Mouse (Mus musculus): ENCODE results near the gene Atf5. TPM values are rescaled to one million over a fixed set of nuclear protein-coding genes. Genes with fewer than 3 reads are reported as not detected.

The Atf5 gene
- polyA plus RNA-seq (2012; rRNA removed) = 21.6 TPM in 2 replicates

DNA sequence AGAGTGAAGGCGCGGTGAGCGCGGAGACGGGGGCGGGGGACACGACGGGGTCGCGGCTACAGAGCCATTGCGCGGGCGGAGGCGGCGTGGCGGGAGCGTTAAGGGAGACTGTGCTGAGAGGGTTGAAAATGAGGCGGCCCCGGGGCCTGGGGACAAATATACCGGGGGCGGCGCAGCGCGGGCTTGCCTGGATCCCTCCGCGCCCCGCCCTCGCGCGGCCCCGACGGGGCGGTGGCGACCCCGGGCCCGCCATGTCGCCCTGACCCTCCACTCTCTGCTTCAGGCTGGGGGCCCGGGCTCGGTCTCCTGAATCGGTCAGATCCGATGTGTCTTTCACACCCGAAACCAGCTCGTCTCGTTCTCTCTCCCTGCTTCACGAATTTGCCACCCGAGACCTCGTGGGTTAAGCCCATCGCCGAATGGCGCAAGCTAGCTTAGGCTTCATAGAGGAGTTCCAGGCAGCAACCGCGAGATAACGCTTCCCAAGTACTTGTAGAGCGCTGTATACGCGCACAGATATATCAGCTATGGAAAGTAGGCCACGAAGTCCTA lies at the start of gene Atf5:
Atf5 (minus strand) TSS at position 189 of the 552 bp plus-strand sequence.
- peak within 1 kb of the TSS; percentile 99 for H3K4me3 ChIP-seq (ENCODE audit: control insufficient read depth, low read depth, low read length)
- H3K27ac ChIP-seq (ENCODE audit: control insufficient read depth, insufficient read depth, low read depth, low read length) = peak within 1 kb of the TSS; percentile 100
- H3K4me1 ChIP-seq (ENCODE audit: control insufficient read depth, insufficient read depth, low read length) = peaks cover 15% of the 10 kb centered on the region
- no peaks in the 10 kb centered on the region for H3K27me3 ChIP-seq (ENCODE audit: control insufficient read depth, insufficient read depth, low read length)
- peaks cover 3% of the 10 kb centered on the region; the same call in 1 of the 2 replicates for H3K36me3 ChIP-seq (ENCODE audit: control insufficient read depth, insufficient read depth, low read length)
- TF ChIP-seq CTCF (IDR thresholded peaks at IDR 0.05; ENCODE audit: control insufficient read depth, insufficient read depth, insufficient replicate concordance, low read depth, low read length) (no peak), POLR2A (IDR thresholded peaks at IDR 0.05; ENCODE audit: control insufficient read depth, low read depth, low read length) (no peak)

DNA sequence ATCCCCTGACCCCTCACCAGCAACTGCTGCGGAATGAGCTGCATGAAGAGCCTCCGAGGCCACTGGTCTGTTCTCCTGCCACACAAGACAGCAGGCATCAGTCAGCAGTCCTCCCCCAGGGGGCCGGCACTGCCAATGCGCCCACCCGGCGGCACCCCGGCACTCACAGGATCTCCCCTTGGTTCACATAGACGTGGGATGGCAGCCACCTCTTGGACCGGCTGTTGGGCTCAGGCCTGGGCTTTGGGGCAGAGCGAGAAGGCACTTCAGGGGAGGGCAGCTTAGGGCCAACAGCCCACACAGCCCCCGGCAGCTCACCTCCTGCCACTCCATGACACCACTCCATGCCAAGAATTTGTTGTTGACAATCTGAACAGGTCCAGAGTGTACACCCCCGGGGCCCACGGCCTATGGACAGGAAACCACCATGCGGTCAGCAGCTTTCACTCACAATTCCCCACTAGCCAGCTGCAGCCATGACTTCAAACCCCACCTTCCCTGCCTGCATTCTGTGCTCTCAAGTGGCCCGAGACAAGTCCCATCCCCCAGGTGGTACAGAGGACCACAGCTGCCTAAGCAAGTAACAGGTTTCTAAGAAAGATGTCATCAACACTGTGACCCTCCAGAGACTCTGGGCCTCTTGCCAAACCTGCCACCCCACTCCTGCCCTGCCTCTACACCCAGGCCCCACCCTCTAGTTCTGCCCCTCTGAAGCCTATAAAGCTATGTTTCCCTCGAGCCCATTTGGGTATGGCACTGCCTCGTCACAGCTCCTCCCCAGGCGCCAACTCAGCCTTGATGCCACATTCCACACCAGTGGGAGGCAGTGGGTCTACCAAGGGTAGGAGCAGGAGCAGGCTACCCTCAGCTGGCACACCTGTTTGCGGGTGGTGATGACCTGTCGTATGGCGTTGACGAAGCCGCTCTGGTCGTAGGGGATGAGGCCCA lies 48.4 kb upstream of the Atf5 start:
- Histone ChIP-seq H3K27ac (ENCODE audit: control insufficient read depth, insufficient read depth, low read depth, low read length) (no peak overlapping the region; the same call in 1 of the 2 replicates), H3K36me3 (ENCODE audit: control insufficient read depth, insufficient read depth, low read length) (no peaks in the 10 kb centered on the region), H3K27me3 (ENCODE audit: control insufficient read depth, insufficient read depth, low read length) (no peaks in the 10 kb centered on the region), H3K4me3 (ENCODE audit: control insufficient read depth, low read depth, low read length) (no peak overlapping the region), H3K4me1 (ENCODE audit: control insufficient read depth, insufficient read depth, low read length) (peaks cover 20% of the 10 kb centered on the region)
- TF ChIP-seq CTCF (IDR thresholded peaks at IDR 0.05; ENCODE audit: control insufficient read depth, insufficient read depth, insufficient replicate concordance, low read depth, low read length) = no peak
- no peak for TF ChIP-seq POLR2A (IDR thresholded peaks at IDR 0.05; ENCODE audit: control insufficient read depth, low read depth, low read length)

DNA sequence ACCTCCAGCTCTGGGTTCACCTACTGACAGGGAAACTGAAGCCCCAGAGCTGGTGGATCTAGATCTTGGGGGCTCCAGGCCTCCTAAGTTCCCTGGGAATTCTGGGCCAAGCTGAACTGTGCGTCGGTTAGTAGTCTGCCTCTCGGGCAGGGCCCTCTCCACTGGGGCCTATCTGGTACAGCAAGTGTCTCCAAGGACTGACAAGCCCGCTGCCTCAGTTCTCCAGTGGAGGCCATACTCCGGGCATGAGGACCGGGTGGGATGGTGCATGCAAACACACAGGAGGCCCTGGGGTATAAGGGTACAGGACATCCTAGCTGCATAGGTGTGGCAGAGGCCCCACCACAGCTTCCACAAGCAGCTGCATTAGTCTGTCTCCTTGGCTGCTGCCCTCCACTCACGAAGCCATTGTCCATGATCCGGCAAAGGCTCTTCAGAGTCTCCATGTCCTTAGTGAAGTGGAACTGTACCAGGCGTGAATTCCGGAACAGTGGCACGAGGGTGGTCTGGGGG lies 47.6 kb upstream of the Atf5 start:
- H3K4me1 ChIP-seq (ENCODE audit: control insufficient read depth, insufficient read depth, low read length) = peaks cover 18% of the 10 kb centered on the region
- TF ChIP-seq CTCF (IDR thresholded peaks at IDR 0.05; ENCODE audit: control insufficient read depth, insufficient read depth, insufficient replicate concordance, low read depth, low read length) (no peak), POLR2A (IDR thresholded peaks at IDR 0.05; ENCODE audit: control insufficient read depth, low read depth, low read length) (peak; percentile 27; the same call in 1 of the 2 replicates)
- H3K27ac ChIP-seq (ENCODE audit: control insufficient read depth, insufficient read depth, low read depth, low read length) = no peak overlapping the region
- H3K36me3 ChIP-seq (ENCODE audit: control insufficient read depth, insufficient read depth, low read length) = no peaks in the 10 kb centered on the region
- no peaks in the 10 kb centered on the region for H3K27me3 ChIP-seq (ENCODE audit: control insufficient read depth, insufficient read depth, low read length)
- H3K4me3 ChIP-seq (ENCODE audit: control insufficient read depth, low read depth, low read length) = no peak overlapping the region

DNA sequence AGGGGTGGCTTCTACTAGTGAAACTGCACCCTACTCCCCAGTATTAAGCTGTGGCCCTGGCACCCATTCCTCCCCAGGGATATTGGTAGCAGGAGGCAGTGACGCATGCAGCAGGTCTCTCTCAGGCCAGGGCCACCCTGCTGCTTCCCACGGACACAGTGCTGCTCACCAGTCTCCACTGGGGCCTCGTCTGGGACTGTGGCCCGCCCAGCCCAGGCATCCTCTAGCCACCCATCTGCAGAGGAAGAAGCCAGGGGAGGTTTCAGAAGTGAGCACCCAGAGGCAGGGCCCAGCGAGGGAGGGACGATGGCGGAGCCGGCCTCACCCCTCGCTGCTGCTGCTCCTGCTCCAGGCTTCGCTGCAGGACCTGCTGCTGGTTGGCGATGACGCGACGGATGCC lies 46.8 kb upstream of the Atf5 start:
- peaks cover 18% of the 10 kb centered on the region for H3K4me1 ChIP-seq (ENCODE audit: control insufficient read depth, insufficient read depth, low read length)
- no peaks in the 10 kb centered on the region for H3K27me3 ChIP-seq (ENCODE audit: control insufficient read depth, insufficient read depth, low read length)
- TF ChIP-seq CTCF (IDR thresholded peaks at IDR 0.05; ENCODE audit: control insufficient read depth, insufficient read depth, insufficient replicate concordance, low read depth, low read length) (no peak), POLR2A (IDR thresholded peaks at IDR 0.05; ENCODE audit: control insufficient read depth, low read depth, low read length) (no peak)
- no peaks in the 10 kb centered on the region for H3K36me3 ChIP-seq (ENCODE audit: control insufficient read depth, insufficient read depth, low read length)
- no peak overlapping the region for H3K4me3 ChIP-seq (ENCODE audit: control insufficient read depth, low read depth, low read length)
- no peak overlapping the region for H3K27ac ChIP-seq (ENCODE audit: control insufficient read depth, insufficient read depth, low read depth, low read length)

DNA sequence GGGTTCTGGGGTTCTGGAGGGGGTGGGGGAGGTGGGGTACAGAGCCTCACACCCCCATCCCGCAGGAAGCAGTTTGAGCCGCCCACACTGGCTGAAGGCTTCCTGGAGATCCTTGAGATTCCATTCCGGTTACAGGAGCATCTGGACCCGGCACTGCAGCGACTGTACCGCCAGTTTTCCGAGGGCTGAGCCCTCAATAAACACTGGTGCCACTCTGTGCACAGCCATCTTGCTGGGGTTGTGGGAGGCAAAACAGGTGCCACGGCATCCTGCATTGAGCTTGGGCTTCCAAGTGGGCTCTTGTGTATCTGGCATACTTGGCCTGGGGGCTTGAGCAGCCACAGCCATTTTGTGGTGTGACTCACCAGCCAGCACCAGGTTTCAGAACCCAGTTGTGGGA lies 46.0 kb upstream of the Atf5 start:
- Histone ChIP-seq H3K27me3 (ENCODE audit: control insufficient read depth, insufficient read depth, low read length) (no peaks in the 10 kb centered on the region), H3K36me3 (ENCODE audit: control insufficient read depth, insufficient read depth, low read length) (no peaks in the 10 kb centered on the region), H3K4me3 (ENCODE audit: control insufficient read depth, low read depth, low read length) (no peak overlapping the region), H3K4me1 (ENCODE audit: control insufficient read depth, insufficient read depth, low read length) (peaks cover 25% of the 10 kb centered on the region), H3K27ac (ENCODE audit: control insufficient read depth, insufficient read depth, low read depth, low read length) (no peak overlapping the region)
- TF ChIP-seq CTCF (IDR thresholded peaks at IDR 0.05; ENCODE audit: control insufficient read depth, insufficient read depth, insufficient replicate concordance, low read depth, low read length) (no peak), POLR2A (IDR thresholded peaks at IDR 0.05; ENCODE audit: control insufficient read depth, low read depth, low read length) (no peak)

DNA sequence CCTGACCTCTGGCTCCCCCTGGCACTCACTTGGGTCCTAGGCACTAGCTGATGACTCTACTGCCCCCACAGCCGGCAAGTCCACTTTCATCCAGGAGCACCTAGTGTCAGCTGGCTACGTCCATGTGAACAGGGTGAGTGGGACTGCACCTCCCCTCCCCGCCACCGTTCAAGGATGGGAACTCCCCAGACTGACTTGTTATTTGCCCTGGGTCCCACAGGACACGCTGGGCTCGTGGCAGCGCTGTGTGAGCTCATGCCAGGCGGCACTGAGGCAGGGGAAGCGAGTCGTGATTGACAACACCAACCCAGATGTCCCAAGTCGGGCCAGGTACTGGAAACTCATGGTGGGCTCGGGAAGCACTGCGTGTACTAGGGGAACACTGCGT lies 45.0 kb upstream of the Atf5 start:
- H3K36me3 ChIP-seq (ENCODE audit: control insufficient read depth, insufficient read depth, low read length) = no peaks in the 10 kb centered on the region
- peak overlapping the region; percentile 16; the same call in 1 of the 2 replicates for H3K27ac ChIP-seq (ENCODE audit: control insufficient read depth, insufficient read depth, low read depth, low read length)
- no peak overlapping the region for H3K4me3 ChIP-seq (ENCODE audit: control insufficient read depth, low read depth, low read length)
- H3K4me1 ChIP-seq (ENCODE audit: control insufficient read depth, insufficient read depth, low read length) = peaks cover 26% of the 10 kb centered on the region
- TF ChIP-seq POLR2A (IDR thresholded peaks at IDR 0.05; ENCODE audit: control insufficient read depth, low read depth, low read length) (no peak), CTCF (IDR thresholded peaks at IDR 0.05; ENCODE audit: control insufficient read depth, insufficient read depth, insufficient replicate concordance, low read depth, low read length) (no peak)
- no peaks in the 10 kb centered on the region for H3K27me3 ChIP-seq (ENCODE audit: control insufficient read depth, insufficient read depth, low read length)
